Mouse (Mus musculus): ENCODE measurements around the gene Map6. TPM values are rescaled to one million over a fixed set of nuclear protein-coding genes. Genes with fewer than 3 reads are reported as not detected.

Gene Map6
- polyA plus RNA-seq, 1 experiment from 2014 or later, result 27.9 TPM

DNA sequence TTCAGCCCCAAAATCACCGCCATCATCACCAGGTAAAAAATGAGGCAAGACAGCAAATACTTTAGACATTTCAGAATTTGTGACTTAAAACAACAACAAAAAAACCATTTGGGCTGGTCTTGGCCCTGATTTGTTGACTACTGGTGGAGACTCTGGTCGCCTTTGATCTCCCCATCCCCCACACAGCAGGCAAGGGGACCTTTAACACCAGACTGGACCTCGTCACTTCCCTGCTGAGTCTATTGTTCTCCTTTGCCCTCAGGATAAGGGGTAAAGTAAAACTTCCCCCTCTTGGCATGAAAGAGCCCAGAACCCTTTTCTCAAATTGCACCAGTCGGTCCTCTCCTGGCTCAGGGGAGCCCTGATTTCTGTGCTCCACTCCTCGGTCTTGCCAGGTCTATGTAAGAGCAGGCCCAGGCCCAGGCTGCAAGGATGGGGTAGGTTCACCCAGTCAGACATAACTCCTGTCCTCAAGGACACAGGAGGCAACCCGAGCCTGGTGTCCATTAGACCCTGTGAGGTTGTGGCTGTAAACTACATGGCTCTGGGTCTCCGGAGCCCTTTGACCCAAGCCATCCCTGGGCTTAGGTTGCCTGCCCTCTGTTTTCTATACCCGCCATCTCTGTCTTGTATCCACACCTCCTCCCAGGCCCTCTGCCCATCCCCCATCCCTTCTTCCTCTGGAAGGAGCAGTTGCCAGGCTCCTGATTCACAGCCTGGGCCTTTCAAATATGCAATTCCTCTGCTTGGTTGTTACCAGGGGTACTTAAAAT, 30.2 kb upstream of the Map6 start:
- 9% methylated on average over 8 of the region's 8 CpGs for WGBS
- H3K4me1 ChIP-seq, result peaks cover 52% of the 10 kb centered on the region
- H3K27me3 ChIP-seq (ENCODE audit: low read depth, poor library complexity, severe bottlenecking), result peaks cover 24% of the 10 kb centered on the region
- H3K4me3 ChIP-seq, result peak overlapping the region; percentile 44
- peak; percentile 63 for DNase-seq (ENCODE audit: low spot score)
- H3K36me3 ChIP-seq, result no peaks in the 10 kb centered on the region; the same call in 1 of the 2 replicates
- H3K9me3 ChIP-seq (replicated peaks), result no peaks in the 10 kb centered on the region
- peak overlapping the region; percentile 81 for H3K27ac ChIP-seq (replicated peaks)

DNA sequence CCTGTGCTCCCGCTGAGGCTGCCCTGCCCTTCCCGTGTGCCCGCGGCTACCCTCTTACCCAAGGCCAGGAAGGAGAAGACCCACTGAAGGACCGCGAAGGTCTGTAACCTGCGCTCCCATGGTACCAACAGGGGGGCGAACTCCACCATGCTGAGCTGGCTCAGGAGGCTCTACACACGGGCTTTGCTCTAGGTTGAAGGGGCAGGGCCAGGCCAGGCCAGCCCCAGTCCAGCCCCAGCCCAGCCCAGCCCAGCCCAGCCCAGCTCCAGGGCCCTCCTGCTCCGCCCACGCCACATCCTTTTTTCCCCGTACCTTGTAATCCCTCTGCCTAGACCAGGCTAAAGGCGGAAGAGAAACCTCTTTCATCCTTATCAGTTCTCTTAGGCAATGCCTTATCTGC, 28.8 kb upstream of the Map6 start, which contains the start of gene Mogat2:
Gene Mogat2 (minus strand): TSS at position 203 of the 400 bp plus-strand sequence.
- Histone ChIP-seq H3K27ac (replicated peaks) (peak within 1 kb of the TSS; percentile 81), H3K36me3 (no peaks in the 10 kb centered on the region), H3K27me3 (ENCODE audit: low read depth, poor library complexity, severe bottlenecking) (peaks cover 24% of the 10 kb centered on the region), H3K4me3 (peak within 1 kb of the TSS; percentile 44), H3K4me1 (peaks cover 42% of the 10 kb centered on the region), H3K9me3 (replicated peaks) (no peaks in the 10 kb centered on the region)
- WGBS, result 2% methylated on average over 13 of the region's 13 CpGs
- DNase-seq (ENCODE audit: low spot score), result peak; percentile 44

DNA sequence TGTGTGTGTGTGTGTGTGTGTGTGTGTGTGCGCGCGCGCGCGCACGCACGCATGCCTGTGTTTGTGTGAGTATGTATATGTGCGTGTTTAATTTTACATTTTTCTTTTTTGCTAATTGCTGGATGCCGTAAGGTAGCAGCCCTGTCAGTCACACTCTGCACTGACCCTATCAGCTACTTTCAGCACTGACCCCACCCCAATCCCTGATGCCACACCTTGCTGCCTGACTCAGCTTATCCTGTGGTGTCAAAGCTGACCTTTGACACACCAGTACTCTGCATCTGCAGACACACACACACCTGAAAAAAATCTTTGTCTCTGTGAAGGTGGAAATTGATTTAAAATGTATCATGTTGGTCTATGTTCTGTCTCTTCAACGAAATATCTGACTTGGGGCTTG, 25.1 kb upstream of the Map6 start:
- Histone ChIP-seq H3K4me1 (peaks cover 17% of the 10 kb centered on the region), H3K4me3 (no peak overlapping the region), H3K27ac (replicated peaks) (no peak overlapping the region), H3K9me3 (replicated peaks) (no peaks in the 10 kb centered on the region), H3K36me3 (no peaks in the 10 kb centered on the region), H3K27me3 (ENCODE audit: low read depth, poor library complexity, severe bottlenecking) (peaks cover 30% of the 10 kb centered on the region)
- WGBS, result 96% methylated on average over 11 of the region's 11 CpGs
- no peak for DNase-seq (ENCODE audit: low spot score)

DNA sequence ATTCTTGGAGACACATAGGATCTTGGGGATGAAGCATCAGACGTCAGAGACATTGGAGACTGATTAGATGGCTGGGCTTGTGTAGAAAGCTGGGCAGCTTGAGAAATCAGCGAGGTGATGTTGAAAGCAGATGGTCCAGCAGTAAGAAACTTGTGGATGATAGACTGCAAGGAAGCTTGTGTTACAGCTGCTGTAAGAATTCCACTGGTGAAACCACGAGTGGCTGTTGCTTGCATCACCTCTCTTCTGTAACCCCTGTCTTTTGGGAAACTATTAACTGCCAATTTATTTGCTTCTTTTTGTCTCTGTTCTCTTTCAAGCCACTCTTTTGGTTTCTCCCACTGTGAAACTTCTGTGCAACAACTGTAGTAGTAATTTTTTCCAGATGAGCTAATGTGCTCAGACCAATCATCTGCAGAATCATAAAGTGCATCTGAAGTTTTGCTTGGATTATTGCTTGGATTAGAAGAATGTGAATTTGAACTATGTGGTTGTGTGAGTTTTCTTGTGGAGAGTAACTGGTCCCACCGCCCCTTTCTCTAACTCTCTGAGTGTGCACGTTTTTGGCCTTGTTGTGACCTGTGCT, 19.0 kb upstream of the Map6 start:
- H3K9me3 ChIP-seq (replicated peaks), result no peaks in the 10 kb centered on the region
- H3K4me3 ChIP-seq, result no peak overlapping the region
- no peak for DNase-seq (ENCODE audit: low spot score)
- no peak overlapping the region for H3K27ac ChIP-seq (replicated peaks)
- 48% methylated on average over 5 of the region's 5 CpGs for WGBS
- H3K4me1 ChIP-seq, result peaks cover 20% of the 10 kb centered on the region
- H3K27me3 ChIP-seq (ENCODE audit: low read depth, poor library complexity, severe bottlenecking), result peaks cover 40% of the 10 kb centered on the region
- no peaks in the 10 kb centered on the region for H3K36me3 ChIP-seq

- Histone ChIP-seq H3K4me3 (peak overlapping the region; percentile 62), H3K27ac (replicated peaks) (peak overlapping the region; percentile 76), H3K27me3 (ENCODE audit: low read depth, poor library complexity, severe bottlenecking) (peaks cover 40% of the 10 kb centered on the region), H3K9me3 (replicated peaks) (no peaks in the 10 kb centered on the region), H3K4me1 (peaks cover 20% of the 10 kb centered on the region), H3K36me3 (no peaks in the 10 kb centered on the region)
- WGBS, result under 1% methylated on average over 44 of the region's 44 CpGs
- DNase-seq (ENCODE audit: low spot score), result peak; percentile 47
Observed at GRCm38 (mm10) chr7:99248906-99249581, 18.2 kb upstream of the Map6 start.

GRCm38 (mm10) chr7:99249582-99249911, 17.7 kb upstream of the Map6 start:
- Histone ChIP-seq H3K9me3 (replicated peaks) (no peaks in the 10 kb centered on the region), H3K27me3 (ENCODE audit: low read depth, poor library complexity, severe bottlenecking) (peaks cover 40% of the 10 kb centered on the region), H3K36me3 (no peaks in the 10 kb centered on the region), H3K4me3 (peak overlapping the region; percentile 62), H3K27ac (replicated peaks) (no peak overlapping the region), H3K4me1 (peaks cover 20% of the 10 kb centered on the region)
- WGBS, result 2% methylated on average over 10 of the region's 10 CpGs
- DNase-seq (ENCODE audit: low spot score), result peak; percentile 68

DNA sequence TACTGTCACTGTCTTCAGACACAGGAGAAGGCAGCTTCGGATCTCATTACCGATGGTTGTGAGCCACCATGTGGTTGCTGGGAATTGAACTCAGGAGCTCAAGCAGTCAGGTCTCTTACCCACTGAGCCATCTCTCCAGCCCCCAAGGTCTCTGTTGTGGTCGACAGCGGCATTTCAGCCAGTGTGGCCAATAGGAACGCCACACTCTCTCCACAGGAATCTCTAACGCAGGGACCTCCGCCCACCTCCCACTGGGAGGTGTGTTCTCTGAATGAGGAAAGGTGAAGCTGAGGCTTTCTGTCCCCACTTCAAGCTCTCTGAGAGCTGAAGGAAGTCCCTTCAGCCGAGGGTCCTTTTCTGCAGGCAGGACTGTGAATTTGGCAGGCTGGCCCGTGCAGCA, 16.9 kb upstream of the Map6 start:
- 39% methylated on average over 9 of the region's 9 CpGs for WGBS
- Histone ChIP-seq H3K36me3 (no peaks in the 10 kb centered on the region), H3K27ac (replicated peaks) (no peak overlapping the region), H3K4me1 (peaks cover 20% of the 10 kb centered on the region), H3K27me3 (ENCODE audit: low read depth, poor library complexity, severe bottlenecking) (peaks cover 40% of the 10 kb centered on the region), H3K9me3 (replicated peaks) (no peaks in the 10 kb centered on the region), H3K4me3 (no peak overlapping the region)
- DNase-seq (ENCODE audit: low spot score), result no peak

DNA sequence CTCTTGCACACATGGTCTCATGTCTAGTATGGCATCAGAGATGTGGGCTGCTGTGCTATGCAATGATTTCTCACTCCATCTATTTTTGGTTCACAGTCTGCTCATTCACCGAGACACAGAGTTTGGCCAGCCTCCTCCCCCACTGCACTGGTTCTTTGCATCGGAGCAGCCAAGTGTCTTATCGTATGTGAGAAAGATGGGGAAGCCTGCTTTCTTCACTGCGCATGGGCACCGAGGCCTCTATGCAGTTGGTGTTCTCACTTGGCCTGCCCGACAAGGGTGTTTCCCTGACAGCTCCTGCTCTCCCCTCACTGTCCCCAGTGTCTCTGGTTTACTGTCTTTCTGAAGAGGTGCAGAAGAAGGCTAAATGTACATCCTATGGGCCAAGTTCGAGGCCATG, 12.2 kb upstream of the Map6 start:
- Histone ChIP-seq H3K4me3 (no peak overlapping the region), H3K9me3 (replicated peaks) (no peaks in the 10 kb centered on the region), H3K36me3 (no peaks in the 10 kb centered on the region), H3K4me1 (0 out of 2 replicates have a peak, but pooled peaks cover 8% of the 10 kb centered on the region), H3K27me3 (ENCODE audit: low read depth, poor library complexity, severe bottlenecking) (peaks cover 10% of the 10 kb centered on the region), H3K27ac (replicated peaks) (no peak overlapping the region)
- DNase-seq (ENCODE audit: low spot score), result no peak
- 86% methylated on average over 7 of the region's 7 CpGs for WGBS

DNA sequence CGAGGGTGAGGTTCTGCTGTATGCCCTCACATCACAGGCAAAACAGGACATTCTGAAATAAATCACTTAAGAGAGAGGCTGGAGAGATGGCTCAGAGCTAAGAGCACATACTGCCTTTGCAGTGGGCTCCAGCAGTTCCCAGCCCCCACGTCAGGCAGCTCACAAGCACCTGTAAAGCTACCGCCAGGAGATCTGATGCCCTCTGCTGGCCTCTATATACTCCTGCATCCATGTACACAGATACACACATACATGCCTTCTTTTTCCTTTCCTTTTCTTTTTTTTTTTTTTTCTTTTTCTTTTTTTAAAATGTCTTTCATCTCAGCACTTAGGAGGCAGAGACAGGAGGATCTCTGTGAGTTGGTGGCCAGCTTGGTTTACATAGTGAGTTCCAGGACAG, 5.3 kb upstream of the Map6 start:
- H3K4me3 ChIP-seq, result no peak overlapping the region
- no peak for DNase-seq (ENCODE audit: low spot score)
- peaks cover 7% of the 10 kb centered on the region for H3K4me1 ChIP-seq
- peaks cover 25% of the 10 kb centered on the region for H3K27me3 ChIP-seq (ENCODE audit: low read depth, poor library complexity, severe bottlenecking)
- 35% methylated on average over 3 of the region's 3 CpGs for WGBS
- H3K9me3 ChIP-seq (replicated peaks), result no peaks in the 10 kb centered on the region
- H3K36me3 ChIP-seq, result no peaks in the 10 kb centered on the region
- no peak overlapping the region for H3K27ac ChIP-seq (replicated peaks)

GRCm38 (mm10) chr7:99263509-99263908, 3.7 kb upstream of the Map6 start:
- no peaks in the 10 kb centered on the region for H3K9me3 ChIP-seq (replicated peaks)
- 71% methylated on average over 4 of the region's 4 CpGs for WGBS
- no peak for DNase-seq (ENCODE audit: low spot score)
- H3K4me1 ChIP-seq, result peaks cover 23% of the 10 kb centered on the region
- no peaks in the 10 kb centered on the region for H3K36me3 ChIP-seq
- peaks cover 41% of the 10 kb centered on the region for H3K27me3 ChIP-seq (ENCODE audit: low read depth, poor library complexity, severe bottlenecking)
- no peak overlapping the region for H3K4me3 ChIP-seq
- no peak overlapping the region for H3K27ac ChIP-seq (replicated peaks)

- DNase-seq (ENCODE audit: low spot score), result no peak
- peaks cover 34% of the 10 kb centered on the region for H3K4me1 ChIP-seq
- no peak overlapping the region for H3K27ac ChIP-seq (replicated peaks)
- no peak overlapping the region for H3K4me3 ChIP-seq
- no peaks in the 10 kb centered on the region for H3K36me3 ChIP-seq
- H3K9me3 ChIP-seq (replicated peaks), result no peaks in the 10 kb centered on the region
- peaks cover 52% of the 10 kb centered on the region for H3K27me3 ChIP-seq (ENCODE audit: low read depth, poor library complexity, severe bottlenecking)
Observed at GRCm38 (mm10) chr7:99264597-99264996, 2.6 kb upstream of the Map6 start.

DNA sequence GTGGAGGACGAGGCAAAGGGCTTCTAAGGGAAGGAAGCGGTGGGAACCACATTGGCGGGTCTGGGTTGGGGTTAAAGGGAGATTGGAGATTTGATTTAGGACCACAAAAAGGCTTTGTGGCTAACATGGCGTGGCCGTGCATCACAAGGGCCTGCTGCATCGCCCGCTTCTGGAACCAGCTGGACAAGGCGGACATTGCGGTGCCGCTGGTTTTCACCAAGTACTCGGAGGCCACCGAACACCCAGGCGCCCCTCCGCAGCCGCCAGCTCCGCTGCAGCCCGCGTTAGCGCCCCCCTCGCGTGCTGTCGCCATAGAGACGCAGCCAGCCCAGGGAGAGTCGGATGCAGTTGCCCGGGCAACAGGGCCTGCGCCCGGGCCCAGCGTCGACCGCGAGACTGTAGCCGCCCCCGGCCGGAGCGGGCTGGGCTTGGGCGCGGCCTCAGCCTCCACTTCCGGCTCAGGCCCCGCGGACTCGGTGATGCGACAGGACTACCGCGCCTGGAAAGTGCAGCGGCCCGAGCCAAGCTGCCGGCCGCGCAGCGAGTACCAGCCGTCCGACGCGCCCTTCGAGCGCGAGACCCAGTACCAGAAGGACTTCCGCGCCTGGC, 754 bp downstream of the Map6 start:
- Histone ChIP-seq H3K4me3 (peak overlapping the region; percentile 74), H3K36me3 (0 out of 2 replicates have a peak, but pooled peaks cover 4% of the 10 kb centered on the region), H3K4me1 (peaks cover 56% of the 10 kb centered on the region), H3K27ac (replicated peaks) (peak overlapping the region; percentile 92), H3K27me3 (ENCODE audit: low read depth, poor library complexity, severe bottlenecking) (peaks cover 75% of the 10 kb centered on the region), H3K9me3 (replicated peaks) (no peaks in the 10 kb centered on the region)
- peak; percentile 92 for DNase-seq (ENCODE audit: low spot score)
- under 1% methylated on average over 59 of the region's 59 CpGs for WGBS

All from midbrain, embryonic 10.5 days (tissue).